Mouse (Mus musculus) neutrophil, adult 65 days (primary cell): ENCODE data around the gene Ctsd. TPM values are rescaled to one million over a fixed set of nuclear protein-coding genes. Genes with fewer than 3 reads are reported as not detected.

Experiments
- total RNA-seq: library from RNA; stranded (reverse); gene quantifications from 2 replicates; pipeline ENCODE4 v1.2.4, GENCODE M21; 2023

Gene Ctsd
- 760 and 974 TPM in 2 replicates for total RNA-seq

DNA sequence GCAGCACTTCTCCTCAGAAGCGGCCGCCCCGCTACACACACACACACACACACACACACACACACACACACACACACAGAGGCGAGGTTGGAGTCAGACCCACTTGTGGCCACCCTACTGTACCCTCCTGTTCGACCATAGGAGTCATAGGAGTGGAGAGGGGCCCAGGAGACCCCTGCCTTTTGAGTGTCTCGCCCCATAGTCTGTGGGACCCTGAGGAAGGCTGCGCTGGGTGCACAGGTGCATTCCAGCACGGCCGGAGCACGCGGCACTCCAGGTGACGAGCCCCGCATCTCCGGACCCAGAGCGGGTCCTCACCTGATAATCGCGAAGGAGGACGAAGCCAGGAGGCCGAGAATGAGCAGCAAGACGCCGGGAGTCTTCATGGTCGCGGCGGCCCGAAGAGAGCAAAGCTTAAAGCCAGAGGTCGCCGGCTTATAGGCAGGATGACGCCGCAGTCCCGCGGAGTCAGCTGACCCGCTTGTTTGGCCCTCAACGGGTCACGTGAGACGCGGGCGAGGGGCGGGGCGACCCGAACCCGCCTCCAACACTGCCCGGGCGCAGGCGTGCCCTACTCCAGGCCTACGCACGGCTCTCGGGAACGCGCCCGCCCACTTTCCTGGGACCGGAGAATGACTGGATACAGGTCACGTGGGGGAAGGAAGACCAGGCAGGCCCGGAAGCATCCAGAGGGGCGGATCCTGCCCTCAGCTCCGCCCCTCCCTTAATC, at the start of gene Ctsd:
TSS of gene Ctsd (minus strand) at position 620 of the 730 bp plus-strand sequence.

DNA sequence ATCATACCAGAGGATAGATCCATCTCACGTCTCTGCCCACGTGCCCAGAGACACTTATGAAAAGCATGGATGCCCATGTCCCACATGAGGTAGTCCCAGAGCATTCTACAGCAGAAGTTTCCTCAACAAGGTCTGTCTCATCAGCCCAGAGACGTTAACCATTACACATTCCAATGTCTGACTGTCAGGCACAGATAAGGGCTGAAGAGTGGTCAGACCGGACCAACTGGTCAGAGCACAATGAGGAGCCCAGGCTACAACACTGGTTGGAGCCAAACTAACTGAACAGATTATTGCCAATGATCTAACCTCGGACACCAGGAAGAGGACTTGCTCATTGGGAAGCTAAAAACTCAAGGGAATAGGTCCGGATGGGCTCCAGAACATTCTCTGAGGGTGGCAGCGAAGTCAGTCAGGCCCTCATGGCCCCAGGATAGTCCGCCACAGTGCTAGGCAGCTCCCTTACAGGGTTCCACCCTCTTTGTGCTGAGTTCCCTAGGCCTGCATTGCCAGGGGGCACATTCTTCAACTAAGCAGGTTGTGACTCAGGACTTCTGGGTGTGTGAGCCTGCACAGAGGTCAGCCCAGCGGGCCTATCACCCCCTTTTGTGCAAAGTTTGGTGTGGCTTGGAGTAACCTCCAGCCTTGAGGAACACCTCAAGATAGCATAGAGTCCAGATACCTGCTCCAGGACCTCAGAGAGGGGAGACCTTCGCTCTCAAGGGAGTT, 46.5 kb upstream of the Ctsd start, which contains the start of gene Syt8:
TSS of gene Syt8 (plus strand) at position 714 of the 729 bp plus-strand sequence.

DNA sequence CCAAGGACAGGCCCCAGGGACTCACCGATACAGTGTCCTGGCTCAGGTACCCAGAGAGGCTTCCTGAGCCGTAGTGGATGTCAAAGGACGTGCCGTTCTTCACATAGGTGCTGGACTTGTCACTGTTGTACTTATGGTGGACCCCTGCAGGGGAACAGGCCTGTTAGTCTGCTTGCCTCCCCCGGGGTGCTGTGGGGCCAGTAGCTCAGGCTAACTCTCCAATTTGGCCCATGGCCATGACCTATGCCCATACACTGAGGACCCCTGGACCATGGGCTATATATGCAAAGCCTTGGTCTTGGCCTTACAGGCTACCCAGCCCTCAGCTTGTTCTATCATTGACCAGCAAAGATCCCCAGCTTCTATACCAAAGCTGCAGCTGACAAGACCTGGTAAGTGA, 5.3 kb downstream of the Ctsd start, which contains the start of gene Gm49369:
TSS of gene Gm49369 (minus strand) at position 101 of the 400 bp plus-strand sequence.

DNA sequence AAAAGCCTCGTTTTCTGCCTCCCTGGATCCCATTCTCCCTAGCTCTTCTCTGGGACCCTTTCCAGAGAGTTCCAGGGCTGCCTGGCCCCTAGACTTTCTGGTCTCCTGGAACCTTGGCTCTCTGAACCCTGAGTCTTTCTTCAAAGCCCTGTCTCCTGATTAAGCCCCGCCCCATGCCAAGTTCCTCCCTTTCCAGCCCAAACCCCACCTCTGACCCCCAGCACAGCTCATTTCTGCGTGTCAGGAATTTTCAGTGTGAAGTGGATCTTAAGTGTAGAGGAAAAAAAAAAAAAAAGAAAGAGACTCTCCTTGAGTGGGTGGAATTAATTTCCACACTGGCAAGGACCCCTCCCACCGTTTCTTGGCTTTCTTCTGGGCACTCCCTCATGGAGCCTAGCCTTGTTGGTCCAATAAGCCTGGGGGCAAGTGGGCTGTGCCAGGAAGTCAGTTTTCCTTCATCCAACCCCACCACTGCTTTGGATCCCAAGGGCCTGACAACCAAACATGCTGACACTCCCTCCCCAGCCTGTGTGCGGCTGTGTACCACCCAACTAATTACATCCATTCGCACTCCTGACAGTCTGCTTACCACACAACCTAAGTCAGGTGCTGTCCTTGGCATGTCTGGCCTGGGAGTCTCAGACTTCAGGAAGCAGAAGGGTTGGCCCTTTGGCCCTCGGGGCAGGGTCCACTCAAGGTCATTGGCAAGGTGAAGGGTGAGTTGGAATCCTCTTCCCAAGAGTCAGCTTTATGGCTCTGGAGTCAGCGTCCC, 14.0 kb downstream of the Ctsd start, which contains the start of gene Ifitm10:
TSS of gene Ifitm10 (minus strand) at position 113 of the 772 bp plus-strand sequence.

Other genes starting within 250 kb of the Ctsd start
- gene Gm45337, start 243.4 kb downstream of the Ctsd start, total RNA-seq, result not detected in 2 replicates
- not detected in 2 replicates for gene Gm29735, start 230.9 kb downstream of the Ctsd start, total RNA-seq
- not detected in 2 replicates for gene Gm4553, start 222.3 kb downstream of the Ctsd start, total RNA-seq
- gene Krtap5-2, start 212.0 kb downstream of the Ctsd start, total RNA-seq, result not detected in 2 replicates
- not detected in 2 replicates for gene Gm10153, start 197.6 kb downstream of the Ctsd start, total RNA-seq
- gene Krtap5-3, start 186.7 kb downstream of the Ctsd start, total RNA-seq, result not detected in 2 replicates
- not detected in 2 replicates for gene Gm7579, start 176.2 kb downstream of the Ctsd start, total RNA-seq
- not detected in 2 replicates for gene Krtap5-5, start 158.1 kb downstream of the Ctsd start, total RNA-seq
- not detected in 2 replicates for gene Gm40460, start 147.0 kb downstream of the Ctsd start, total RNA-seq
- gene Gm2431, start 129.7 kb downstream of the Ctsd start, total RNA-seq, result not detected in 2 replicates
- gene Gm4559, start 113.7 kb downstream of the Ctsd start, total RNA-seq, result not detected in 2 replicates
- not detected in 2 replicates for gene Krtap5-1, start 90.9 kb downstream of the Ctsd start, total RNA-seq
- gene Krtap5-4, start 84.5 kb downstream of the Ctsd start, total RNA-seq, result not detected in 2 replicates
- 13.6 and 13.7 TPM in 2 replicates for gene Ifitm10, start 14.3 kb downstream of the Ctsd start, total RNA-seq
- gene Gm49369, start 5.4 kb downstream of the Ctsd start, total RNA-seq, result 9.5 TPM in 1 of 2 replicates, not detected in the other
- gene Syt8, start 46.8 kb upstream of the Ctsd start, total RNA-seq, result 5.8 and 7.4 TPM in 2 replicates
- gene Tnni2, start 53.8 kb upstream of the Ctsd start, total RNA-seq, result 4.8 and 8.2 TPM in 2 replicates
- gene Lsp1, start 72.8 kb upstream of the Ctsd start, total RNA-seq, result 1,515 and 1,757 TPM in 2 replicates
- 33.8 and 37.4 TPM in 2 replicates for gene Tnnt3, start 110.8 kb upstream of the Ctsd start, total RNA-seq
- 1.7 and 5.7 TPM in 2 replicates for gene Mrpl23, start 144.6 kb upstream of the Ctsd start, total RNA-seq